Mouse (Mus musculus): ENCODE data around the gene Rpp30.

Gene Rpp30

DNA sequence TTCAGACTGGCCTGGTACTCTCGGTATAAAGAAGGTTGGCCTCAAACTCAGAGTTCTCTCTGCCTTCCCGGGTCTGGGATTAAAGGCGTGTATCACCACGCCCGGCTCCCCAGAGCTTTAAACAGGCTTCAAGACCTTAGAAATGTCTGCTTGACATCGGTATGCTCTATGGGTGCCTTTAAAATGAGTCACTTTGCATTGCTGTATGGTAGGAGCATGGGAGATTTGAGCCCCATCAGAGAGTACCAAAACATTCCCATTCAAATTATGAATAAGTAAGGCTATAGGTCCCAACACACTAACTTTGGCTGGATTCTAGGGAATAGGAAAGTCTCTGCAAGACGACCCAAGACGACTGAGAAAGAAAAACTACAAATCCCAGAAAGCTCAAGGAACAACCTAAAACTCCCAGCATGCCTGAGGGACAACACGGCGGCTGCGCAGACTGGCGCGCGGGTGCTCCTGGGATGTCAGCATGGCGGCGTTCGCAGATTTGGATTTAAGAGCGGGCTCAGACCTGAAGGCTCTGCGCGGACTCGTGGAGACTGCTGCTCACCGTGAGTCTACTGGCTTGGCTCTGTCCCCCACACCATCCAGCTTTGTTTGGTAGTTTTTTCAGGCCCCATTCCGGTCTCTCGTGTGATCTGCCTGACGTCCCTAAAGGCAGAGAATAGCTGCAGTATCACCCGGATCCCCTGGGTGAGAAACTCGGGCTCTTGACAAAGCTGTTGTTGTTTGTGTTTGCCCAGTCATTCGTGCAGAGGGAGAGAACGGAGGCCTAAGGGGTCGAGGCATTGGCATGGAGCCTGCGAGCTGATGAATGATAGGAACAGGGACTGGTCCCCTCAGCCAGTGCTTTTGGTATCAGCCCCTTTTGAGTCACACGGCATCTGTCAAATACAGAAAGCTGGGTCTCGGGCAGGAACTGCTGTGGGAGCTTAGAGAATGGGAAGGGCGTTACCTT, at the start of gene Rpp30:
Gene Rpp30, plus strand, starts transcription at position 455 of the 964 bp plus-strand sequence.
- DNase-seq (ENCODE audit: low spot score) = peak; percentile 84

DNA sequence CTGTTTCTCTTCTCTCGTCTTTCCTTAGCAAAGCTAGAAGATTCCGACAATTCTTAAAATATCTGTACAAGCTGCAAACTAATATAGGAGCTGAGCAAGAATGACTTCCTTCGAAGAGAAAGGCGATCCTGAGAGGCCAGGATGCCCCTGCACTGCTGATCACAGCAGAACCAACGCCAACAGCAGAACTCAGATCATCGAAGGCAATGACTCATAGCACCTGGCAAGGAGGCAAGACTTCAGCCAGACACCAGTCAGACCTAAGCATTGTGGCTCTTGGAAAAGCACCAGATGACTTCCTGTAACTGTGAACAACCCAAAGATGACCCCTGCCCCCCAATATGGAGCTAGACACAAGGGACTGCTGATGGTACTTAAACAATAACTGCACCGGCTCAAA, 37.5 kb upstream of the Rpp30 start:
- no peak for DNase-seq (ENCODE audit: low spot score)

DNA sequence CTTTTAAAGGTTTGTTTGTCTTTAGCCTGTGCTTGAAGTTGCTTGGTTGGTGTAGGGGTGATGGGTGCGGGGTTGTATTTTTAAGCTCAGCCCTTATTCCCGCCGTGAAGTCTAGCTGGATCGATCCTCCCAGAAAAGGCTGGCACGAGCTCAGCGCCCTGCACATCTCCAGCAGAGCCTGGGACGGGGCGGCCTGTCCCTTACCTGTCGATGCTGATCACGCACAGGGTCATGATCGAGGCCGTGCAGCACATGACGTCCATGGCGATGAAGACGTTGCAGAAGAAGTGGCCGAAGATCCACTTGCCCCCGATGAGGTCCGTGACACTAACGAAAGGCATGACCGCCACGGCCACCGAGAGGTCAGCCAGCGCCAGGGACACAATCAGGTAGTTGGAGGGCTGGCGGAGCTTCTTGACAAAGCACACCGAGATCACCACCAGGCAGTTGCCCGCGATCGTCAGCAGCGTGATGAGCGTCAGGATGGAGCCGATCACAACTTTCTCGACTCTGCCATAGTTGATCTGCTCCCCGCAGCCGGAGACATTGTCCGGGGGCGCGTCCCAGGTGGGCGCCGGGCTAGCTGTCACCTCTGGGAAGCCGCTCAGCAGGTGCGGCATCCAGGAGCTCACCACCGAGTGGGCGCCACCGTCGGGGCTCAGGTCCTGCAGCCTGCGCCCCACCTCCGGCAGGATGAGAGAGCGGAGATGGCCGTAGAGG, 26.9 kb upstream of the Rpp30 start:
- peak; percentile 2 for DNase-seq (ENCODE audit: low spot score)

DNA sequence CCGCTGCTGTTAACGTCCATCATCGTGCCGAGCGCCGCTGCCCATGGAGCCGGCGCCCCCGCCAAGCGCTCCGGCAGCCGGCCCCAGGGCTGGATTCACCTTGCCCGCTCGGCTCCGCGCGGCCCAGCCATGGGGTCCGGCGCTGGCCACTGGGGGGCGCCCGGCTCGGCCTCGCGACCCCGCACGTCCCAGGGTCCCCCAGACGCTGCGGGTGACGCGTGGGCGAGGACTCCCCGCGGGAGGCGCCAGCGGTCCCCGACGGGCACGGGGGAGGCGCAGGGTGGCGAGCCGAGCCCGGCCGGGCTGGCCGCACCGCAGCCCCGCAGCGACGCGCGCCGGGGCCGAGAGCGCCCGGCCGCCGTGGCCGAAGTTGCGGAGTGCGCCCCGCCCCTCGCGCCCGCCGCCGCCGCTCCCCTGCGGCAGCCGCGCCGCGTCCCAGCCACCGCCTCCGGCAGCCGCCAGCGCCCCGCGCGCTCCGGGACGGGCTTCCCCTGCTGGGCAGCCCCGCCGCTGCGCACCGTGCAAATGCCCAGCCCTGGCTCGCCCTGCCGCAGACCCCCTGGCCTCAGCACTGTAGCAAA, 26.2 kb upstream of the Rpp30 start, which contains the start of gene Htr7:
Gene Htr7, minus strand, starts transcription at position 277 of the 581 bp plus-strand sequence.
- DNase-seq (ENCODE audit: low spot score) = peak; percentile 21

DNA sequence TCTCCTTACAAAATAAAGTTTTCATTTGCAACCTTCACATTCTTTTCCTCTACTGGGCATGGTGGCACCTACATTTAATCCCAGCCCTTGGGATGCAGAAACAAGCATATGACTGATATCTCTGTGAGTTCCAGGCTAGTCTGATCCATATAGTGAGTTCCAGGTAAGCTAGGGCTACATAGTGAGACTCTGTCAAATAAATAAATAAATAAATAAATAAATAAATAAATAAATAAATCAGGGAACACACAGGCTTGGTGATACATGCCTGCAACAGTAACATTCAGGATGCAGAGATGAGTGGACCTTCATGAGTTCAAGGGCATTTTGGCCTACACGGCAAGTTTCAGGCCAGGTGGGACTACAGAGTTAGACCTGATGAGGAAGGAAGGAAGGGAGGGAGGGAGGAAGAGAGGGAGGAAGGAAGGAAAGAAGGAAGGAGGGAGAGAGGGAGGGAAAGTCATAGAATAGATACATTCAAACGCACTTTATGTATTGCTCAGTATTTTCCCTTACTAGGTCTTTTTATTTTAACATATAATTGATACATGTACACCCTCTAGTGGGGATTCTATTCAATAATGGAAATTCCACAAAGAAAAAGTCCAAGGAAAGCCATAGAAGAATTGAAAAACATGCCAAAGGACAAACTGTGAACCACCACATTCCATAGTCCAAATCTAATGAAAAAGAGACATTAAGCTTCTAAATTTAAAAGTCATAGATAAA, 20.6 kb upstream of the Rpp30 start:
- no peak for DNase-seq (ENCODE audit: low spot score)

DNA sequence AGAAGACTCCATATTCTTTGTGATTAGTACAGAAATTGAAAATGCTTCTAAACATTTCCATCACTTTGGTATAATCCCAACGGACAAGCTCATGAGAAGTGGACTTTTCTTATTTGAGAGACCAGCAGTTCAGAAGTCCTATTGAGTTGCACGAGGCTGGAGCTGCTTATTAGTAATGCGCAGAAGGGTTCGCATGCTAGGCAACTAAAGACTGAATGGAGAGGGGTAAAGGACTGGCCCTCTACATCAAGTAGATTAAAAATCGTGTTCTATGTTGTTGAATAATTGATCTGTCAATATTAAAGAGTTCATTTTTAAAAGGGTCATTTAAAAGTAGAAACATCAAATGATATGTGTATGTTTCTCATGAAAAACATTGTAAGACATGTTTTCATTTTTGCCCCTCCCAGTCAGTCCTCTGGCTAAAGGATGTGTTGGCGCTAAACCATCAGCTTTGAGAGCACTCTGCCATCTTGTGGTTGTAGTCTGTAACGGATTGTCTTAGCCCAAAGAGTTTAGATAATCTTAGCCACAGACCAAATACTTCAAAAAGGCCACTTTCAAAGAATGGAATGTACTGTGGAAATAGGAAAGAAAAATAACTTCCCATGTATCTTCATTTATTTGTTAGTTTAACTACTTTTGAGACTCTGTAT, 782 bp upstream of the Rpp30 start:
- peak; percentile 47 for DNase-seq (ENCODE audit: low spot score)

DNA sequence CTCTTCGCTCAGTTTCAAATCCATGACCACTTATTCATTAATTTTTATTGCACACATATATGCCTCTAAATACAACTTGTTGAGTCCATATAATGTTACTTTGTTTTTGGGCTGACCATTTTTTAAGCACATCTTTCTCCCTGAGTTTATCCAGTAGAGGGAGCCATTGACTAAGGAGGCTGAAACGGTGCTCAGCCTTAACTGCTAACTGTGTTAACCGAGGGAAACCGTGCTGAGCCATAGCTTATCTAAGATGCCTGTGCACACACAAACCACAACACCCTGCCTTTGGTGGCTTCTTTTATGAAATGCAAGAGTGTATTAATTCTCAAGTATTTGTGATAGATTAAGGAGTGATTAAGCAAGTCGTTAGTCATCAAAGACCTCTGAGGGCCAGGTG, 7.3 kb downstream of the Rpp30 start:
- no peak for DNase-seq (ENCODE audit: low spot score)

DNA sequence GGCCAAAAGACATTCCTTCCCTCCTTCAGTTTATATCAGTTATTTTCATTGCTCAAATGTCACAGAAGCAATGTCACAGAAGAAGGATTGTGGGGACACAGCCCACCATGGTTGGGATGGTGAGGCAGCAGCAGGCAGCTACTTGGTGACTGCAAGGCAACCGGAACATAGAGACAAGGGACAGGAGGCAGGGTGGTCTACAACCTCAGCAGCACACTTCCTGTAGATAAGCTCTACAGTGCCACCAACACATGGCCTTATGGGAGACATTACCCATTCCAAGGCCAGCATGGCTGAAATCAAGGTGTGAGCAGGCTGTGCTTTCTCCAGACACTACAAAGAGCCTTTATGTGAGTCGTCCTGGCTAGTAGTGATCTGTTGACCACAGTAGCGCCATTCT, 13.7 kb downstream of the Rpp30 start:
- no peak for DNase-seq (ENCODE audit: low spot score)

DNA sequence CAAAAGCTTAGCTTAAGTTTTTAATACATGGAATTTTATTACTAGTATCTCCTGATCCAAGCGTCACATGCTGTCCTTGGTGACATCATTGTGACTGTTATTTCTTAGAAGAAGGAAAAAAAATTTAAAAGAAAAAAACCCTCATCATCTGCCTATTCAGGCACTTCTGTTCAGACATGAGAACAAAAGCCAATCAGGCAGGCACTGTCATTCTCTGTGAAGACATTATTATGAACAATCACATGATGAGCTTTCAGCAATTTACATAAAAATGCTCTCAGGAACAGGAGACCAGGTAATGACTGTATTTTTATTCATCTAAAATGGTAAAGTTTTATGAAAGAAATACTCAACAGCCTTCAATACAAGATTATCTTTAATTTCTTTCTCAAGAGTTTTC, 14.7 kb downstream of the Rpp30 start:
- no peak for DNase-seq (ENCODE audit: low spot score)

DNA sequence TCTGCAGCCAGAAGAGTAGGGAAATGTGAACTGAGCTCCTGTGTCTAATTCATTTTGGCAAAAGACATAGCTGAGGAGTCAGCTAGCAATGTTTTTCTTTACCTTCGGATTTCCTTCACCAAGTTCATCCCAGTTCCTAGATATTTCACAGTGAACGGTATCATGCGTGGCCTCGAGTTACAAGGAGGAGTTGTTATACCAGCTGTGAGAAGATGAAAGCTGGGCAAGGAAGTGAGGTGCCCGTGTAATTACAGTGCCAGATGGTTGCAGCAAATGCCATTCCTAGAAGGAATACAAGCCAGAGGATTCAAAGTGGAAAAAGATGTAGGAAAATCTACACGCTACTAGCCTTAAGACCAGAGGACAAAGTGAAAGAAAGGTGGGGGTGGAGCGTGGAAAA, 15.4 kb downstream of the Rpp30 start:
- DNase-seq (ENCODE audit: low spot score) = no peak

DNA sequence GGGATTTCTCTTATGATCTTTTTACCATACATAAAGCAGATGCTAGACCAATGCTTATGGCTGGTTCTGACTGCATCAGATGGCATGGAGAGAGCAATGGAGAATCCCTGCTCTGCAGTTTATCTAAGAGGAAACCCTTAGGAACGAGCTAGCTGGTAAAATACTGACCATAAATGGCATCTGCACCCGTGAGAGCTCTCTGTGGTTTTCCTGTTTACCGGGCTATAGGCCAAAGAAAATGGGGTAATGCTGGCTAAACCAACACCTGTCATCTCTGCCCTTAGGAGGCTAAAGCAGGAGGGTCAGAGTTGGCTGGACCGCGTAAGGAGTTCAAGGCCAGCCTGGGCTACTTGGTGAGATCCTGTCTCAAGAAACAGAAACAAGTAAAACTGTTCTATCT, 20.4 kb downstream of the Rpp30 start:
- no peak for DNase-seq (ENCODE audit: low spot score)

DNA sequence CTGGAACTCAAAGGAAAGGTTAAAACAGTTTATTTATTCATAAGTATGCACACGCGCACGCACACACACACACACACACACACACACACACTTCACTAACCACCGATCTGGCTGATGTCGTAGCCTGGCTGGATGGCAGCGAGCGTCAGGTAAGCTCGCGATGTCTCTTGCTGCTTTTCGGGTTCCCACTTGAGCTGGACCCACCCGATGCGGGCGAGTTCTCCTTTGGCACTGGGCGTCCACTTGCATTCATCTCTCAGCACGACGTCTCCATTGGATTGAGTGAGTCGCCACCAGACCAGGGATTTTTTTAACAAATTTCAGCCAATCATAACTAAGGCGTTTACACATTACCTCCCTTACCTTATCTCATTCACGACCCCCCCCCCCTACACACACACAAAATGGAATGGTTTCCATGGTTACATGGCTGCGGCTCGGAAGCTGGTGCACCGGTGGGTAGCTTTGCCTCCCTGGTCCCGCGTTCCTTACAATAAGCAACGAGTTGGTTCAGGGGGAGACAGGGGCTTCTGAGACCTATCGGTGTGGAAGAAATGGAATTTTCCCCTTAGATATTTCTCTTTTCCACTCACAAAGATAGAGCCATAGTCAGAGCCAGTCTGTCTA, 25.9 kb downstream of the Rpp30 start:
- no peak for DNase-seq (ENCODE audit: low spot score)

DNA sequence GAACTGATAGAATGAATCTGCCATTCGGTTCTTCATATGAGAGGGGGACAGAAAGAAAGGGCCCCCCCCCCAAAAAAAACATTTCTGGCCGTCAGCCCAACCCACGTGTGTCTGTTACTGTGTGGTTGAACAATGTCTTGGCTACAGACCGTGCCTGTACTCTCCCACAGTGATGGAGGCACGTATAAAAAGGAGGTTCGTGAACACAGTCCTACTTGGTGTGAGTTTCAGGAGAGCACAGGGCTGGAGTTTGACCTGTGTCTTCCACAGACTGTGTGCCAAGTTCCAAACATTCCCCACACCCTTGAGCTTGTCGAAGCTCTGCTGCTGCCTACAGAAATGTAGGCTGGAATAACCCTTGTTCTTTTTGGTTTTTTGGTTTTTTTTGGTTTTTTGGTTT, 26.9 kb downstream of the Rpp30 start:
- no peak for DNase-seq (ENCODE audit: low spot score)

DNA sequence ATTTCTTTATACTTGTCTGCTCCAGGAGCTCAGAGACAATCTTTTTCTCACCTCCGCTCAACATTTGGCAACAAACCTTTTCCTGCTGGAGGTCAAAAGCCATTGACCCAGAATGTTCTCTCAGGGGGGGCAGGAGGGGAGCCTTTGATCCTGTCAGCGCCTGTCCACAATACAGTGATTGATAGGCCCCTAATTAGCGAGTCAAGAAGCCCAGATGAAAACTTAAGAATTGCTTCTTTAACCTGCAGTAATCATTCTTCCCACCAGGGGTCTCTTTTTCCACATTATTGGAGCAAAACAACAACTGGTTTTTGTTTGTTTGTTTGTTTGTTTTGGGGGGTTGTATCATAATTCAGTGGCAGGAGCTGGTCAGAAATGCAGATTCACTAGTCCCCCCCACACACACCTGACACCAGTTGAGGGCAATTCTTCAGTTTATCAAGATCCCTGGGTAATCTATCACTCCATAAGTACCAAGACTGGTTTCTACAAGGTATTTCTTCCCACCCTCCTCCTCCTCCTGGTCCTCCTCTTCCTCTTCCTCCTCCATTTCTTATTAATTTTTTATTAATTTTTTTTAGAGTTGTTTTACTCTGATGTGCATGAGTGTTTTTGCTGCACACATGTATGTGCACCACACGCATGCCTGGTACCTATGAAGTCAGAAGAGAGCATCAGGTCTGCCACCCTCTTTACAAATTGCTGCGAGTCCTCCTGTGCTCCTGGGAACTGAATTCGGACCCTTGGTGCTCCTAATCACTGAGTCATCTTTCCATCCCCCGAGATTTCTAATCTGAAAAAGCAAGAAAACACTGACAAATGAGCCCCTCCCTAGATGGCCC, 27.8 kb downstream of the Rpp30 start:
- DNase-seq (ENCODE audit: low spot score) = peak; percentile 43

DNA sequence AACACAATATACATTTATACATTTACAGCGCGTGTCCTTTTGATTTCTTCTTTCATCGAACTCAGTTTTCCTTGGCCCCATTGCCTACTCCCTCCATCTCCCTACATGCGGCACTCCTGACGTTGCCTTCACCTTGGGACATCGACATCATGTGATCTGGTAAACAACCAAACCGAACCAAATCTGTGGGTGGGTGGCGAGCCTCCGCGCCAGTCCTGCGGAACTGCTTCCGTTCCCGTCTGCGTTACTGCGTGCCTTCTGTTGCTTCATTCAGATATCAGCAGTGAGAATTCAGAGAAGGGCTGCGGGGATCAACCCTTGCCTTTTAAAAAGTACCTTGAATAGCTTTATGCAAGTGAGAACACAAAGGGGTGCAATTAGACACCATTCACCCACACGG, 28.5 kb downstream of the Rpp30 start:
- no peak for DNase-seq (ENCODE audit: low spot score)

DNA sequence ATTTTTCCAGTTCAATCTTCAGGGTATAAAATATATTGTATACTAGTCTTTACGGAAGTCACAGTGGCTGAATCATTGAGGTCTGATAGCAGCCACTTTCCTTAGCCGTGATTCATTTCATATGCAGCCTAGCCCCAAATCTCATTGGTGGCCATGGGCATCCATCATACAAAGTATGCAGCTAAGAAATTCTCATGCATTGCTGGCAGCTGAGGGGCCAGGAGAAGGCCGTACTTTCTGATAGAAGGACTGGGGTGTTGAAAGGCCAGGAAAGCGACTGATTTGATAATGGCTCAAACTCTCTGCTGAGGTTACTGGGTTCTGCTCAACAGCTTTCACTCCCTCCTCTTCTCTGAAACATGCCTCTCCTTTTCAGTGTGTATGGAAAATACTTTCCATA, 32.7 kb downstream of the Rpp30 start:
- DNase-seq (ENCODE audit: low spot score) = no peak

DNA sequence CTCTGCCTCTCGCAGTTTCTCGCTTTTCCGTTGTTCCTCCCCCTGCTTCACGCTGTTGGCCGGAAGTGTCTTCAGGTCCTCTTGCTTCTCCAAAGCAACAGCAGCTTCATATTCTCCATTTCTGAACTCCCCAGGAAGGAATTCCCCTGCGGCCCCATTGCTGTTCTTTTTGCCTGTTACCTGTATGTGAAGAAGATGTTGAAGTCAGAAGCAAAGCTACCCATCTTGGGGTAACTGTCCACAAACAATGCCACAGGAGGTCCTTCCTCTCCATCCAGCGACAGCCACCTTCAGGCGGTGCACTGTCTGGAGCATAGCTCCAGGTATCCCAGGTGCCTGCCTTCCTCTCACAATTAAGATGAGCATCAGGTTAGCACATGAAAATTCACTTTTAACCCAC, 35.7 kb downstream of the Rpp30 start:
- no peak for DNase-seq (ENCODE audit: low spot score)

DNA sequence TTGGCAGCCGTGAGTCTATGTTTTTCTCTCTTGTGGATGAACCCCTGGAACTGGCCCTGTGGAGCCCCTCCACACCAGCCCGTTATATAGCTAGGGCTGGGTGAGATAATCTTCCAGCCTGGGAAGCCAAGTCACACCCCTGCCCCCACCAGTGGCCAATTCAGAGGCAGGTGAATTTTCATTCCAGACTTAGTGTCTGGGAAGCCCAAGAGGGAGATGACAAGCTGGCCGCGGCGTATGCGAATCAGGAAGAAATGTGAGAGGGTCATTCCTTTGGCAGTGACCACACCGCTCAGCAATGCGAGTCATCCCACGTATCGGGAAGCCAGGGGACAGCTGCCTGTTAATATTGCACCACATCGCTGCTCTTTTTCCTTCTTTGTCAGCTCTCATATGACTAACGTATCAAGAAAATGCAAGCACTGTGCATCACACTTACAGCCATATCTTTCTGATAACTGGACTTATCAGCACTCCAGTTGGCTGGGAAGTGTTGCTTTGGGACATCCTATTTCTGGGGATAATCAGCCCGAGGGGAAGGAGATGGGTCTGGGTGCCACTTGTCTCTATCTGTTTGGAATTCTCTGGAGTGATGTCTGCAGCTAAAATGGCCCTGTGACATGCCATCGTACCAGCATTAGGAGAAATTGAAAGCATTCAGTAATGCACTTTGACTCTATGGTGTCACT, 36.4 kb downstream of the Rpp30 start, which contains the start of gene Ankrd1:
Gene Ankrd1, minus strand, starts transcription at position 317 of the 689 bp plus-strand sequence.
- peak; percentile 38 for DNase-seq (ENCODE audit: low spot score)

DNA sequence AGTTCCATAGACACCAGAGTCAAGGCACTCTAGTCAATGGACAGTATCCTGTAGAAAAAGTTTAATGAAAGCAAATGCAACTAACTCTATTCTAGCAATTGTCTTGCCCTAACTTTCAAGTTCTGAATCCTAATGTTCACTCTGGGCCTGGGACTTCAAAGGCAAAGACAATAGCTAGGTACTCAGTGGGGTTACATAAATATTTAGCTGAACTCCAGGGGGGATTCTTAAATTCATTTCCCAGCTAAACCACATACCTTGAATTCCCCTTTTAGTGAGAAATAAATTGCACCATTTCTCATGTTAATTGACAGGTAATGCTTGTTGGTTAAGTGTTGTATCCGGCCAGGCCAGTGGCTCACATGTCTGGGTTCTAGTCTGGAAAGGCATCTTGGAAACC, 40.7 kb downstream of the Rpp30 start:
- no peak for DNase-seq (ENCODE audit: low spot score)

Data from yolk sac, embryonic 10.5 days (tissue).